Mouse (Mus musculus): ENCODE results near the gene Adssl1. TPM values are rescaled to one million over a fixed set of nuclear protein-coding genes. Genes with fewer than 3 reads are reported as not detected.

The Adssl1 gene
- polyA plus RNA-seq, 1 experiment from 2014 or later, result 1.8 TPM

DNA sequence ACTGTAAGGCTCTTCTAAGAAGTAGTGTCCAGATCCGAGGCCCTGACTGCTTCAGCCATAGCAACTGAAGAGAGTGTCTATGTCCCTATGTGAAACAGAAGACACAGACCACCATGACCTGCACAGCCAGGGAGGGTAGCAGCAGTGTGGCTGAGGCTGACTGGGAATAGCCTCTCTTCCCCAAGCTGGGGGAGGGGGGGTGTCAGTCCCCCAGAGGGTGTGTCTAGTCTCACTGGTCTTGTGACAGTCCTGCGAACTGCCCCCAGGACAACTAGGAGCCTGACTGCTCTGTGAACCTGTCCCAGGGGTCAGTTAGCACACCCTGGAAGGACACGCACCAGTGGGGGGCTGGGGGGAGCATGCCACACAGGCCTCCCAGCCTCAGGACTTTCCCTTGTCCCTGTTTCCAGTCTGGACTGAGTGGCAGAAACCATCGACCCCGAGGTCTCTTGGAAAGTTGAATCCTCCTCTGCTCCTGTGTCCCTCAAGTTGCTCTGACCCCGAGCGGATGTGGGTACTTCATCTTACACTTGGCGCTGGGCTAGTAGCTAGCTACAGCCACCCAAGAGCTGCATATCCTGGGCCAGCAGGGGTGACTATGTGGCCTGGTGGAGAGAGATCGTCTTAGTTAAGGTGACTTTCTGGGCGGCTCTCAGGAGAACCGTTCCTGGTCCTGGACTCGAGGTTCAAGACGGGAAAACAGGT is 712 bp upstream of the Adssl1 start:
- H3K4me1 ChIP-seq (replicated peaks; ENCODE audit: control insufficient read depth, insufficient read depth, low read length), result peaks cover 17% of the 10 kb centered on the region
- no peak for ATAC-seq
- WGBS, result 32% methylated on average over 13 of the region's 13 CpGs
- no peaks in the 10 kb centered on the region for H3K36me3 ChIP-seq (ENCODE audit: control insufficient read depth, insufficient read depth)
- peaks cover 3% of the 10 kb centered on the region; the same call in 1 of the 2 replicates for H3K27me3 ChIP-seq (replicated peaks; ENCODE audit: control insufficient read depth, insufficient read depth, low read length)
- no peaks in the 10 kb centered on the region for H3K9me3 ChIP-seq (ENCODE audit: control insufficient read depth, low read length)
- H3K9ac ChIP-seq (replicated peaks; ENCODE audit: low read depth, low read length), result peak overlapping the region; percentile 72
- H3K4me3 ChIP-seq (replicated peaks; ENCODE audit: low read length), result peak overlapping the region; percentile 55
- H3K4me2 ChIP-seq (ENCODE audit: low read length), result peak overlapping the region; percentile 98
- H3K27ac ChIP-seq (ENCODE audit: low read length), result no peak overlapping the region

DNA sequence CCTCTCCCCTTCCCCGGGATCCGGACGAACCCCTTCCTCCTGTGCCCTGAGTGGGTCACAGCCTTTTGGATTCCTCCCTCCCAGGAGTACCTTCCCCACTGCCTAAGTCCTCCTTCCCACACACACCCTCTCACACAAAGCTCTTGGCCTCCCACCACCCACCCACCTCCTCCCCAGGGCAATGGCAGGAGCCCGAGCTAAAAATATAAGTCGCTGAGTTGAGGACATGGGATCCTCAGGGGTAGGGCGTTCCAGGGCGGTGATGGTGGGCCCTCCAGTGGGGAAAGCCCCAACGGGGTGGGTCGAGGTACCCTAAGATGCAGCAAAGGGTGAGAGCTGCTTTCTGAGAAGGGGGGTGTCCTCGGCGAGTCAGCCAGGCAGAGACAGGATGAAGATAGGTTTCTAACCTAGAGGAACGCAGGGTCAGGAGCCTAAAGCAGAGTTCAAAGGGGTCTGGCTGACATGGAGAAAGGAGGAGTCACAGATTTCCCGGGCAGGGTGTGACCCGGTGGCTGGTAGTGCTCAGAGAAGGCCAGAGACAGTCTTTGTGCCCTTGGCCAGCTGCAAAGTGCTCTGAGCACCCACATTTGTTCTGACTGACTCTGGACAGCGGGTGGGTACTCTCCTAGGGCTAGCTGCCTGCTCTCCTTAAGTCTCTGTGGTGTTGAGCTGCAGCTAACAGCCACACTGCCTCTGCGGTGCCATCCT is 663 bp downstream of the Adssl1 start:
- WGBS, result 15% methylated on average over 16 of the region's 16 CpGs
- no peaks in the 10 kb centered on the region for H3K36me3 ChIP-seq (ENCODE audit: control insufficient read depth, insufficient read depth)
- H3K9me3 ChIP-seq (ENCODE audit: control insufficient read depth, low read length), result no peaks in the 10 kb centered on the region
- H3K4me3 ChIP-seq (replicated peaks; ENCODE audit: low read length), result peak overlapping the region; percentile 55
- peak; percentile 6; the same call in 1 of the 2 replicates for ATAC-seq
- H3K27me3 ChIP-seq (replicated peaks; ENCODE audit: control insufficient read depth, insufficient read depth, low read length), result peaks cover 3% of the 10 kb centered on the region; the same call in 1 of the 2 replicates
- H3K27ac ChIP-seq (ENCODE audit: low read length), result no peak overlapping the region
- peak overlapping the region; percentile 98 for H3K4me2 ChIP-seq (ENCODE audit: low read length)
- H3K9ac ChIP-seq (replicated peaks; ENCODE audit: low read depth, low read length), result peak overlapping the region; percentile 72
- peaks cover 17% of the 10 kb centered on the region for H3K4me1 ChIP-seq (replicated peaks; ENCODE audit: control insufficient read depth, insufficient read depth, low read length)

DNA sequence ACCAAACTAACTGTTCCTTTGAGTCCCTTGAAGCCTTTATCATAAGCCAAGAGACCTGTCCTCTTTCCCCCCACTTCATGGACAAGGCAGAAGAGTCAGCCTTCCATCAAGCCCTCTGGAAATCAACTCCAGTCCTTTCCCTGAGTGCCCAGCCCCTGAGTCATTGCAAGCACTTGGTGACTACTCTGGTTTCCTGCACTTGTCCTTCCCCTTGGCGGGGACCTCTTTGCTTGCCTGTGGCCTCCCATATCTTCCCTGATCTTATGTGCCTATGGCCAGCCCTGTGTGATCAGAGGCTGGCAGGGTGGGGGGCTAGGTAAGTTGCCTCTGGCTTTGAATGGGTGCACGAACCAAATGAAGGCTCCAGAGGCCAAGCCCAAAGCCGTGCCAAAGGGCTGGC is 2.1 kb downstream of the Adssl1 start:
- 83% methylated on average over 3 of the region's 3 CpGs for WGBS
- no peak overlapping the region for H3K27ac ChIP-seq (ENCODE audit: low read length)

DNA sequence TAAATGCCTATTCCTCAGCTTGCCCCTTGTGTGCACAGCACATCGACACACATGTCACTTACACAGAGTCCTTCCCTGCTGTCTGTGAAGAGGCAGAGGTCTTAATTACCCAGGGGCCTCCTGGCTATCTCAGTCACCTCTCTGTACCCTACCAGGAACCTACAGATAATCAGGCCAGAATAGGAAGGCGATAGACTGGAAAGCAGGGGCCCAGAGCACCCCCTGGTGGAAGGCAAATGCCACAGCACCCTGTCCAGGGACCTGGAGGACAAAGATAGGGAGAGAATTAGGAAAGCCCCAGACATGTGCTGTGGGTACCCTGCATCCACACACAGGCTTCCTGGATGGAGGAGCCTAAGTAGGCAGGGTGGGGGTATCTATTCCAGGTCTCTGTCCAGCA is 3.9 kb downstream of the Adssl1 start:
- H3K27ac ChIP-seq (ENCODE audit: low read length), result no peak overlapping the region
- peak; percentile 44; the same call in 1 of the 2 replicates for ATAC-seq
- no peak overlapping the region for H3K4me3 ChIP-seq (replicated peaks; ENCODE audit: low read length)
- H3K4me2 ChIP-seq (ENCODE audit: low read length), result no peak overlapping the region
- no peaks in the 10 kb centered on the region for H3K36me3 ChIP-seq (ENCODE audit: control insufficient read depth, insufficient read depth)
- H3K4me1 ChIP-seq (replicated peaks; ENCODE audit: control insufficient read depth, insufficient read depth, low read length), result peaks cover 13% of the 10 kb centered on the region
- no peak overlapping the region for H3K9ac ChIP-seq (replicated peaks; ENCODE audit: low read depth, low read length)
- WGBS, result 35% methylated on average over 2 of the region's 2 CpGs
- 0 out of 2 replicates have a peak, but pooled peaks cover 3% of the 10 kb centered on the region for H3K27me3 ChIP-seq (replicated peaks; ENCODE audit: control insufficient read depth, insufficient read depth, low read length)
- no peaks in the 10 kb centered on the region for H3K9me3 ChIP-seq (ENCODE audit: control insufficient read depth, low read length)

More for the DNA sequence above, 2.1 kb downstream of the Adssl1 start:
- peaks cover 3% of the 10 kb centered on the region; the same call in 1 of the 2 replicates for H3K27me3 ChIP-seq (replicated peaks; ENCODE audit: control insufficient read depth, insufficient read depth, low read length)
- no peak overlapping the region for H3K4me3 ChIP-seq (replicated peaks; ENCODE audit: low read length)
- no peaks in the 10 kb centered on the region for H3K9me3 ChIP-seq (ENCODE audit: control insufficient read depth, low read length)
- H3K9ac ChIP-seq (replicated peaks; ENCODE audit: low read depth, low read length), result no peak overlapping the region
- no peak overlapping the region for H3K4me2 ChIP-seq (ENCODE audit: low read length)
- no peak for ATAC-seq
- H3K4me1 ChIP-seq (replicated peaks; ENCODE audit: control insufficient read depth, insufficient read depth, low read length), result peaks cover 17% of the 10 kb centered on the region
- H3K36me3 ChIP-seq (ENCODE audit: control insufficient read depth, insufficient read depth), result no peaks in the 10 kb centered on the region

DNA sequence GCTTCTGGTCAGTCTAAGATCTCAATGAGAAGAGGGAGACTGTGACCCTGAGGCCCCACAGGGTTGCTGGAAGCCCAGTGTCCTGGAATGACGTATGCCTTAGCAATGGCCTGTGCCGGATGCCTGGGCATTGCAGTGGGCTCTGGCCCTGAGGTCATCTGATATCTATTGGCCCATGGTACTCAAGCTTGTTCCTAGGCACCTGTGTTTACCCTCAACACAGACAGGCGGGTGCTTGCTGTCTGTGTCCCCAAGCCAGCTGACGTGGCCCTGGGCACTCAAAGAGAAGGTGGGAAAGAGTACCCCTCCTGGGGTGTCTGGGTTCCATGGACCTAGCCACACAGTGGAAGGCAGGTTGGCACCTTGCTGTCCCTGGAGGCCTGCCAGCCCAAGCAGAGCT is 5.9 kb downstream of the Adssl1 start:
- Histone ChIP-seq H3K9ac (replicated peaks; ENCODE audit: low read depth, low read length) (no peak overlapping the region), H3K4me1 (replicated peaks; ENCODE audit: control insufficient read depth, insufficient read depth, low read length) (peaks cover 6% of the 10 kb centered on the region), H3K9me3 (ENCODE audit: control insufficient read depth, low read length) (no peaks in the 10 kb centered on the region), H3K27ac (ENCODE audit: low read length) (no peak overlapping the region), H3K4me3 (replicated peaks; ENCODE audit: low read length) (no peak overlapping the region), H3K27me3 (replicated peaks; ENCODE audit: control insufficient read depth, insufficient read depth, low read length) (0 out of 2 replicates have a peak, but pooled peaks cover 3% of the 10 kb centered on the region), H3K36me3 (ENCODE audit: control insufficient read depth, insufficient read depth) (no peaks in the 10 kb centered on the region), H3K4me2 (ENCODE audit: low read length) (no peak overlapping the region)
- ATAC-seq, result no peak
- 86% methylated on average over 4 of the region's 4 CpGs for WGBS

DNA sequence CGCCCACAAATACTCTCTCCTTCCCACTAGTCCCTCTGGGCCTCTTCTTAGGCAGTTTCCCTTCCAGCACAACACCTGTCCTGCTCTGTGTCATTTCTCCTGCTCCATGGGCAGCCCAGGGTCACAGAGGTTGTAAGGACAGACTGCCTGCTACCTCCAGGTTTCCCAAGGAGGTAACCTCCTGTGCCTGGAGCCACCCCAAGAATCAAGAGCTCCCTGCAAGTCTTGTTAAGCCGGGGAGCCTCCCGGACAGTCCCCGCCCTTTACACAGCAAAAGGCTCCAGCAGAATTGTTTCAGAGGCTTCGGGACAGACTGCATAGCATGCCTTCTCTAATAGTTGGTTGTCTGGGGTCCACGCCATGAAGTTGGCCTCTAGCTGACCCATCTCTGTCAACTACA is 6.6 kb downstream of the Adssl1 start:
- WGBS, result 81% methylated on average over 6 of the region's 6 CpGs
- ATAC-seq, result no peak
- no peaks in the 10 kb centered on the region for H3K27me3 ChIP-seq (replicated peaks; ENCODE audit: control insufficient read depth, insufficient read depth, low read length)

DNA sequence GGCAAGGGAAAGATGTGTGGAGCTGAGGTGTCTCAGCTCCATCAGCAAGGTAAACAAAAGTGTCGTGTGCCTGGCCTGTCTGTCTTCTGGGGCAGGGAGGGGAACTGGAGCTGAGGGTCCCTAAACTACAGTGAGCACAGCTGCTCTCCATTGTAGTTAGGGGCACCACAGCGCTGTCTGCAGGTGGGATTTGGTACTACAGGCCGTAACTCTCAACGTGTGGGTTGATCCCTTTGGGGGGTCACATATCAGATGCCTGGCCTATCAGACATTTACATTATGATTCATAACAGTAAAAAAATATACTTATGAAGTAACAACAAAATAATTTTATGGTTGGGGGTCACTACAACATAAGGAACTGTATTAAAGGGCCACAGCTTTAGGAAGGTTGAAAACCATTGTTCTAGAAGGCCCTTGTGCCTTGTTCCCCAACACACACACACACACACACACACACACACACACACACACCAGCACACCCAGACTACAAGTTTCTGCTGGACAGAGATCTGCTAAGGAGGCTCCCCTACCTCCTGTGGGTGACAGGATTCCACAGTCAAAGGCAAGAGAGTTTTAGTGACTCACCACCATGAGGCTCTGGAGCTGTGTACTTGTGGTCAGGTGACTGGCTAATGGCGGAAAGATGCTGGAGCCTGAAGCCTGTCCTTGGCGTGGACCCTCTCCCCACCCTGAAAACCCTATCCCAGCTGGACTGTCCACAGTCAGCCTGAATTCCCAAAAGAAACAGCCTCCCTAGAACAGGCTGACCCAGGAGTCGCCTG is 7.4 kb downstream of the Adssl1 start:
- Histone ChIP-seq H3K9me3 (ENCODE audit: control insufficient read depth, low read length) (no peaks in the 10 kb centered on the region), H3K27ac (ENCODE audit: low read length) (no peak overlapping the region), H3K4me2 (ENCODE audit: low read length) (no peak overlapping the region), H3K36me3 (ENCODE audit: control insufficient read depth, insufficient read depth) (no peaks in the 10 kb centered on the region), H3K27me3 (replicated peaks; ENCODE audit: control insufficient read depth, insufficient read depth, low read length) (no peaks in the 10 kb centered on the region), H3K4me3 (replicated peaks; ENCODE audit: low read length) (no peak overlapping the region), H3K4me1 (replicated peaks; ENCODE audit: control insufficient read depth, insufficient read depth, low read length) (peaks cover 6% of the 10 kb centered on the region), H3K9ac (replicated peaks; ENCODE audit: low read depth, low read length) (no peak overlapping the region)
- WGBS, result 61% methylated on average over 7 of the region's 7 CpGs
- ATAC-seq, result no peak

More for the DNA sequence above, 6.6 kb downstream of the Adssl1 start:
- Histone ChIP-seq H3K4me2 (ENCODE audit: low read length) (no peak overlapping the region), H3K4me1 (replicated peaks; ENCODE audit: control insufficient read depth, insufficient read depth, low read length) (peaks cover 6% of the 10 kb centered on the region), H3K36me3 (ENCODE audit: control insufficient read depth, insufficient read depth) (no peaks in the 10 kb centered on the region), H3K4me3 (replicated peaks; ENCODE audit: low read length) (no peak overlapping the region), H3K9ac (replicated peaks; ENCODE audit: low read depth, low read length) (no peak overlapping the region), H3K27ac (ENCODE audit: low read length) (no peak overlapping the region), H3K9me3 (ENCODE audit: control insufficient read depth, low read length) (no peaks in the 10 kb centered on the region)

DNA sequence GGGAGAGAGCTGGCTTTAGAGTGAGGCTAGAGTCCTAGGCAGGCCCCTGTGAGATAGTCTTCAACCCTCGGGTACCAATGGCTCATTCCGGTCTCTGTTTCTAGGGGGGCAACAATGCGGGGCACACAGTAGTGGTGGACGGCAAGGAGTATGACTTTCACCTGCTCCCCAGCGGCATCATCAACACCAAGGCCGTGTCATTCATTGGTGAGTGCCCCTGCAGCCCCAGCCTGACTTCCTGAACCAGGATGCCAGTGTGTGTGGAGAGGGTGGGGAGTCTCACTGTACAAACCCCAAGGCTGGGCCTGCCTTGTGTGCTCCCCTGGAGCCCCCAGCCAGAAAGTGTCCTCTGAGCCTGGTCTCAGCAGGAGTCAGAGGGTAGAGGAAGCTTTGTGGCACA is 8.4 kb downstream of the Adssl1 start:
- no peak overlapping the region for H3K9ac ChIP-seq (replicated peaks; ENCODE audit: low read depth, low read length)
- no peak overlapping the region for H3K27ac ChIP-seq (ENCODE audit: low read length)
- no peaks in the 10 kb centered on the region for H3K27me3 ChIP-seq (replicated peaks; ENCODE audit: control insufficient read depth, insufficient read depth, low read length)
- no peak for ATAC-seq
- H3K4me3 ChIP-seq (replicated peaks; ENCODE audit: low read length), result no peak overlapping the region
- no peaks in the 10 kb centered on the region for H3K9me3 ChIP-seq (ENCODE audit: control insufficient read depth, low read length)
- 91% methylated on average over 6 of the region's 6 CpGs for WGBS
- peaks cover 6% of the 10 kb centered on the region for H3K4me1 ChIP-seq (replicated peaks; ENCODE audit: control insufficient read depth, insufficient read depth, low read length)
- H3K4me2 ChIP-seq (ENCODE audit: low read length), result no peak overlapping the region
- no peaks in the 10 kb centered on the region for H3K36me3 ChIP-seq (ENCODE audit: control insufficient read depth, insufficient read depth)

Data from forebrain, embryonic 16.5 days (tissue).